Comparison of ENCODE assay signal across 18 mouse cellular contexts in the genomic region with DNA sequence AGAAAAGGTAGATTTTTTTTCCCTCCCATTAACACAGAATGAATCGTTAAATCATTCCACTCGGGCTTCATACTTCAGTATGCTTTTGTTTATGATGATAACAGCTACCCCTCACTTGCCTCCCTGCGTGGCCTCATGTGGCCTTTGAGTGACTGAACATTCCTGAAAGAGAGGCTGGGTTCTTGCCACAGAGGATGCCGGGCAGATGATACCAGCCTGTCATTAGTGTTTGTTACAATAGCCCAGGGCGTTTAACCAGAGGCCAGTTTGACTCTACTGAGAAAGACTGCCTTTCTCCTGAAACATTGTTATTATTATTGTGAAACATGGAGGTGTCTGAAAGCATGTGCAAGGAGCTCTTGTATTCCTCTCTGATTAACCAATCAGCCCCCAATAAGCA.
A peak's percentile ranks its signal among the peaks of the same experiment; 100 is the strongest.
DNase-seq lines count a peak whose midpoint lies in the region; TF ChIP-seq lines count a peak whose summit lies in the region.
"Had no signal": no experiment of that assay in that cellular context is flagged by ENCODE, and none has a peak within 500 bp of the region (broad histone marks: within the 10 kb centered on the region; RNA-seq: fewer than 3 reads in every experiment).

No protein-coding gene starts in this region.

- intact Hi-C loops in gastrocnemius, adult 2 months (cut with DNase I) = no loop called here

- peak overlapping the region; percentile 20; the same call in 1 of the 2 replicates for H3K27ac ChIP-seq in gastrocnemius, adult 2 months
- H3K27ac ChIP-seq: embryonic facial prominence, embryonic 12.5 days; embryonic facial prominence, embryonic 15.5 days; hindbrain, embryonic 10.5 days; hindbrain, embryonic 13.5 days had no signal

- no peak for TF ChIP-seq CTCF in gastrocnemius, adult 2 months (IDR thresholded peaks at IDR 0.05)

- DNase-seq in gastrocnemius, adult 2 months = no peak
- no peak for DNase-seq in gastrocnemius, adult 18-20 months (ENCODE audit: low spot score)
- peak; percentile 24 for DNase-seq in lung, postnatal 36 days
- DNase-seq in lung, adult 18-20 months = no peak
- DNase-seq in Muller cell, postnatal 12 days (ENCODE audit: inconsistent ontology term) = peak; percentile 42
- no peak for DNase-seq in urinary bladder, postnatal 36 days (ENCODE audit: low spot score in 2 of 2)
- DNase-seq: adrenal gland, postnatal 10 days; adrenal gland, postnatal 36 days; cerebellum, adult 18-20 months; cerebellum, adult 9-10 months; cerebellum, postnatal 25 days; forebrain, postnatal 0 days; gastrocnemius, postnatal 10 days; gastrocnemius, postnatal 36 days had no signal

- H3K4me3 ChIP-seq in gastrocnemius, adult 2 months = no peak overlapping the region
- H3K4me3 ChIP-seq: embryonic facial prominence, embryonic 12.5 days; embryonic facial prominence, embryonic 15.5 days; hindbrain, embryonic 10.5 days; hindbrain, embryonic 13.5 days had no signal

Comparison
In these comparisons a context has a peak if more than half of its experiments do, and no peak if none do; other contexts are left out.
1. DNase-seq: peak in lung, postnatal 36 days (single experiment) and Muller cell, postnatal 12 days (single experiment); none in gastrocnemius, adult 2 months (single experiment), gastrocnemius, adult 18-20 months (single experiment), lung, adult 18-20 months (0 of 2) and urinary bladder, postnatal 36 days (0 of 2).